Mouse (Mus musculus) fat pad, adult 2 months (tissue): ENCODE results near the gene Olfr1085.
"Not testable (repeated sequence)": the region's sequence is repeated elsewhere in the genome, so short reads cannot be mapped to it uniquely, and the experiment has no call there.

Experiments
- DNase-seq: peaks from one replicate; pipeline ENCODE4 v3.0.0-alpha.2; 2011; ENCODE audit warnings: low read depth, low spot score; ENCODE audit errors: extremely low read depth

Gene Olfr1085

DNA sequence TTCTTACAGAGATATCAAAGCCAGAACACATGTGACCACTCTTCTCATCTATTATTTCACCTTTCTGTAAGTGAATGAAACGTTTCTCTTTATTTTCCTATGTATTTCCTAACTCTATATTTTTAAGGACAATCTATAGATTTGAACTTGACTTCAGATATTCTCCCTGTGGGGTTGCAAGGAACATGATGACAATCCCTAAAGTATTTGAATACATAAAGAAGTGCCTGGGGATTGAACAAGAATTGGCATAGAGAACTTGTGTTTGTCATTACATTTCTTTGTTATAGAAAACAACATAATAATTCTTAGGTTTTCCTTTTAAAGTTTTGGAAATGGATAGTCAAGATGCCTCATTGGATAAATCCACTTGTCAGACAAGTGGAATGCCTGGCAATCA, at the start of gene Olfr1085:
TSS of gene Olfr1085 (minus strand) at position 101 of the 400 bp plus-strand sequence.
- no peak for DNase-seq

DNA sequence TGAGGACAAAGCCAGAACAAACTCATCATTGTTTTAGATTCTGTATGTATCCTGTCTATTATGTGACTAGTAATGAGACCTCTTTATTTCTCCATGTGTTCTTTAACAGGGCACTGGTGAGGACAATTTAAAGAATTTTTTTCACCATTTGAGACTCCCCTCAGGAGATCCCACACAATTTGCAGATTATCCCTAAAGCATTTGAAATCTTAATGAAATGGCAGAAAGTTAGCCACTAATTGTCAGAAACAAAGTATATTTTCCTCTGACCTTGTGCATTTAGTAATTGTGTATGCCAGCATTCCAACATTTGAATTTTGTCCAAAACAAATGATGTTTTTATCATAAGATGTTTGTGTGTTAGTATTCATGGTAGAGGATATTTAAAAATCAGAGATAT, 36.5 kb upstream of the Olfr1085 start, which contains the start of gene Olfr1087:
TSS of gene Olfr1087 (minus strand) at position 101 of the 400 bp plus-strand sequence.
- DNase-seq, result no peak

DNA sequence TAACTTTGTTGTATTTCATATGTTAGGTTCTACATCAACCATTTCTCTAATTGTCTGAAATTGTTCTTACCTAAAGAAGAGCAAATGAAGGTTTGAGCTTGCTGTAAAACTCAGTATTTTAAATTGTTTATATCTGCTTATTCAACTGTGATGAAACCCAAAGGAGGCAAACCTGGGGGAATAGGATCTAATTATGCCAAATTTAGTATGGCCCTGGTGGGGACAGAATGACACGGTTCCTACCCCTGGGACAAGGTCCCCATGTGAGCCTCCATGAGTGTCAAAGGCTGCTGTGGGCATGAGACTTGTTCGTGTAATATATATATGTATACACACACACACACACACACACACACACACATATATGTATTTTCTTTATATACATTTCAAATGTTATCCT, 18.2 kb upstream of the Olfr1085 start, which contains the start of gene Olfr1086:
TSS of gene Olfr1086 (minus strand) at position 101 of the 400 bp plus-strand sequence.
- DNase-seq, result no peak

DNA sequence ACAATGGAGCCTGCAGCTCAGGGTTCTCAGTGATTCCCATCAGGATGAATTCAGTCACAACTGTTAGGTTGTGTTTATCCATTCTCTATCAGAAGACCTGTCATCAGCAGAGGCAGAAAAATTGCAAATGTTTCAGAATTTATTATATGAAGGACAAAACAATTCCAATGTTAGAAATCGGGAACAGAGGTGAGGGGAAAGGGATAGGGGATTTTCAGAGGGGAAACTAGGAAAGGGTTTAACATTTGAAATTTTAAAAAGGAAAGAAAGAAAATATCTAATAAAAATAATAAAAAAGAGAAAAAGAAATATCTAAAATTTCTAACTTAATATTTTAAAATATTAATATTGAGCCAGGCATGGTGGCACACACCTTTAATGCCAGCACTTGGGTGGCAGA, 22.2 kb downstream of the Olfr1085 start, which contains the start of gene Olfr1084:
TSS of gene Olfr1084 (minus strand) at position 101 of the 400 bp plus-strand sequence.
- not testable (repeated sequence) for DNase-seq
